Mouse (Mus musculus) forebrain, embryonic 13.5 days (tissue): ENCODE data around the gene Hdac4. TPM values are rescaled to one million over a fixed set of nuclear protein-coding genes. Genes with fewer than 3 reads are reported as not detected.

Experiments
- ATAC-seq: fragments of 200-750 bp; cut with Nextera tagmentation; 2 replicates; pipeline ENCODE4 v1.8.0; 2017
- H3K27ac ChIP-seq: fragments of 300-500 bp; sonication (generic); 2 replicates; pipeline ENCODE4 v1.5.1; 2015; ENCODE audit warnings: inconsistent platforms, mild to moderate bottlenecking, moderate library complexity
- H3K27me3 ChIP-seq: fragments of 300-500 bp; sonication (generic); 2 replicates; pipeline ENCODE4 v1.6.1; 2015; ENCODE audit warnings: mild to moderate bottlenecking, inconsistent platforms
- H3K36me3 ChIP-seq: fragments of 300-500 bp; sonication (generic); 2 replicates; pipeline ENCODE4 v1.6.1; 2015; ENCODE audit warnings: mild to moderate bottlenecking, inconsistent platforms; ENCODE audit not compliant: poor library complexity, severe bottlenecking
- H3K4me1 ChIP-seq: fragments of 300-500 bp; sonication (generic); 2 replicates; pipeline ENCODE4 v1.6.1; 2015; ENCODE audit warnings: inconsistent platforms
- H3K4me2 ChIP-seq: fragments of 300-500 bp; sonication (generic); 2 replicates; pipeline ENCODE4 v1.6.1; 2015; ENCODE audit warnings: inconsistent platforms, mild to moderate bottlenecking, moderate library complexity
- H3K4me3 ChIP-seq: fragments of 300-500 bp; sonication (generic); 2 replicates; pipeline ENCODE4 v1.5.1; 2015; ENCODE audit warnings: mild to moderate bottlenecking, inconsistent platforms
- H3K9ac ChIP-seq: fragments of 300-500 bp; sonication (generic); 2 replicates; pipeline ENCODE4 v1.6.1; 2015; ENCODE audit warnings: mild to moderate bottlenecking, inconsistent platforms
- H3K9me3 ChIP-seq: fragments of 300-500 bp; sonication (generic); replicated peaks from 2 replicates; pipeline ENCODE4 v1.6.1; 2016; ENCODE audit warnings: inconsistent platforms
- WGBS: fragments of 180-500 bp; shearing (Covaris S2); methylation state at CpG from one replicate; pipeline ENCODE4 v1.1.7; 2015; 5-methylcytosine and 5-hydroxymethylcytosine counted together
- polyA plus RNA-seq: library from polyadenylated mRNA; unstranded; fragments of >200 nt; fragmentation: Nextera tagmentation; extraction: Ambion mirVana; gene quantifications from 2 replicates; pipeline ENCODE4 v1.2.1, GENCODE M21; 2015

Hdac4 gene
- polyA plus RNA-seq, 1 experiment from 2014 or later, result 22.6 TPM

GRCm38 (mm10) chr1:92028158-92028557, 167.3 kb downstream of the Hdac4 start:
- Histone ChIP-seq H3K27ac (no peak overlapping the region), H3K4me1 (peaks cover 6% of the 10 kb centered on the region; the same call in 1 of the 2 replicates), H3K9ac (no peak overlapping the region), H3K4me3 (no peak overlapping the region), H3K9me3 (0 out of 2 replicates have a peak, but pooled peaks cover 4% of the 10 kb centered on the region), H3K27me3 (no peaks in the 10 kb centered on the region), H3K4me2 (no peak overlapping the region), H3K36me3 (peaks cover 27% of the 10 kb centered on the region)
- 90% methylated on average over 2 of the region's 2 CpGs for WGBS
- ATAC-seq, result no peak

GRCm38 (mm10) chr1:92026351-92026750, 169.1 kb downstream of the Hdac4 start:
- Histone ChIP-seq H3K9me3 (0 out of 2 replicates have a peak, but pooled peaks cover 4% of the 10 kb centered on the region), H3K4me2 (no peak overlapping the region), H3K36me3 (peaks cover 27% of the 10 kb centered on the region), H3K4me3 (no peak overlapping the region), H3K9ac (no peak overlapping the region), H3K27ac (no peak overlapping the region), H3K27me3 (no peaks in the 10 kb centered on the region), H3K4me1 (peaks cover 17% of the 10 kb centered on the region)
- 88% methylated on average over 3 of the region's 3 CpGs for WGBS
- ATAC-seq, result no peak

- no peak for ATAC-seq
Observed at GRCm38 (mm10) chr1:92023906-92024305, 171.6 kb downstream of the Hdac4 start.

GRCm38 (mm10) chr1:92022009-92022408, 173.5 kb downstream of the Hdac4 start:
- WGBS, result 45% methylated on average over 4 of the region's 4 CpGs
- no peak overlapping the region for H3K4me2 ChIP-seq
- no peak overlapping the region for H3K27ac ChIP-seq
- no peak overlapping the region for H3K4me3 ChIP-seq
- H3K27me3 ChIP-seq, result no peaks in the 10 kb centered on the region
- no peak overlapping the region for H3K9ac ChIP-seq
- no peak for ATAC-seq
- peaks cover 11% of the 10 kb centered on the region for H3K4me1 ChIP-seq
- H3K36me3 ChIP-seq, result peaks cover 9% of the 10 kb centered on the region; the same call in 1 of the 2 replicates
- 0 out of 2 replicates have a peak, but pooled peaks cover 4% of the 10 kb centered on the region for H3K9me3 ChIP-seq

More at GRCm38 (mm10) chr1:92023906-92024305, 171.6 kb downstream of the Hdac4 start:
- H3K4me2 ChIP-seq, result no peak overlapping the region
- H3K27ac ChIP-seq, result no peak overlapping the region
- no peak overlapping the region for H3K9ac ChIP-seq
- 0 out of 2 replicates have a peak, but pooled peaks cover 4% of the 10 kb centered on the region for H3K9me3 ChIP-seq
- no peak overlapping the region for H3K4me3 ChIP-seq
- 95% methylated on average over 3 of the region's 3 CpGs for WGBS
- peaks cover 11% of the 10 kb centered on the region for H3K4me1 ChIP-seq
- peaks cover 15% of the 10 kb centered on the region; the same call in 1 of the 2 replicates for H3K36me3 ChIP-seq
- H3K27me3 ChIP-seq, result no peaks in the 10 kb centered on the region

- Histone ChIP-seq H3K27me3 (no peaks in the 10 kb centered on the region), H3K4me3 (no peak overlapping the region), H3K4me2 (no peak overlapping the region), H3K9me3 (no peaks in the 10 kb centered on the region), H3K9ac (no peak overlapping the region), H3K4me1 (no peaks in the 10 kb centered on the region), H3K36me3 (peaks cover 9% of the 10 kb centered on the region), H3K27ac (no peak overlapping the region)
- 85% methylated on average over 4 of the region's 4 CpGs for whole genome bisulfite sequencing
- ATAC-seq, result no peak
Observed at GRCm38 (mm10) chr1:92015938-92016672, 179.4 kb downstream of the Hdac4 start.

GRCm38 (mm10) chr1:92015252-92015651, 180.2 kb downstream of the Hdac4 start:
- ATAC-seq, result no peak
- H3K4me3 ChIP-seq, result no peak overlapping the region
- peaks cover 9% of the 10 kb centered on the region for H3K36me3 ChIP-seq
- no peak overlapping the region for H3K9ac ChIP-seq
- no peak overlapping the region for H3K4me2 ChIP-seq
- no peaks in the 10 kb centered on the region for H3K9me3 ChIP-seq
- H3K27me3 ChIP-seq, result no peaks in the 10 kb centered on the region
- no peaks in the 10 kb centered on the region for H3K4me1 ChIP-seq
- no peak overlapping the region for H3K27ac ChIP-seq

DNA sequence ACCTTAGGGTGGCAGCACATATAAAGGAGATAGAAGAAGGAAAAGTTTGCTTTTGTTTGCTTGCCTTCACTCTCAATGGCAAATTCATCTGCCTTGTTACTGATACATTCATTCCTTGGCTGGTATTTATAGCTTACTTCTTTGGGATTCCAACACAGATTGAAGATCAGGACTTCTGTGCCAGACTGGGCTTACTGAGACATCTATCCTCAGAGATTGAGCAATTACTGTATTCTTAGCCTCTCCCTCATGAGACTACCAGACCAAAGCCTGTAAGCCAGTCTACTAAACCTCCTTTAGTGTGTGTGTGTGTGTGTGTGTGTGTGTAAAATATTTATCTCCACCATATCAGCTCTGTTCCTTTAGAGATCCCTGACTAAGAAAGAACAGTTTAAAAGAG, 181.0 kb downstream of the Hdac4 start:
- ATAC-seq, result no peak
- peaks cover 9% of the 10 kb centered on the region for H3K36me3 ChIP-seq
- no peak overlapping the region for H3K9ac ChIP-seq
- no peaks in the 10 kb centered on the region for H3K27me3 ChIP-seq
- H3K4me1 ChIP-seq, result no peaks in the 10 kb centered on the region
- no peak overlapping the region for H3K4me2 ChIP-seq
- H3K4me3 ChIP-seq, result no peak overlapping the region
- no peak overlapping the region for H3K27ac ChIP-seq
- H3K9me3 ChIP-seq, result no peaks in the 10 kb centered on the region

DNA sequence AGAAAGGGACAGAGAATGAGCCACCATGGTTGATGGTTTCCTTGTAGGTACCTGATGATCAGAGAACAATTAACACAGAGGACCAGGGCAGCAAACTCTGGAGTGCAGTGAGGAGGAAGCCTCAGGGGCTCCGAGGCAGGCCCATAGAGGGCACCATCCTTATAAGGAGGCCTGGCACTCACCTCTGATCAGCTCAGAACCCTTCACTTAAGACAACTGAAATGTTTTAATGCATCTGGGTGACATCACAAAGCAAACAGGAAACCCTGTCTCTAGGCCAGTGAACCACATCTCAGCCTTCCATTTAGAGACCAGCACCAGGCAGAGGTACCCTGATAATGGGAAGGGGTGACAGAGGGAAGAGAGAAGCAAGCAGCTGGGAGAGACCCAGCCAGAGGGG, 188.8 kb downstream of the Hdac4 start:
- H3K4me1 ChIP-seq, result no peaks in the 10 kb centered on the region
- 14% methylated on average over 1 of the region's 1 CpGs for WGBS
- no peak for ATAC-seq

DNA sequence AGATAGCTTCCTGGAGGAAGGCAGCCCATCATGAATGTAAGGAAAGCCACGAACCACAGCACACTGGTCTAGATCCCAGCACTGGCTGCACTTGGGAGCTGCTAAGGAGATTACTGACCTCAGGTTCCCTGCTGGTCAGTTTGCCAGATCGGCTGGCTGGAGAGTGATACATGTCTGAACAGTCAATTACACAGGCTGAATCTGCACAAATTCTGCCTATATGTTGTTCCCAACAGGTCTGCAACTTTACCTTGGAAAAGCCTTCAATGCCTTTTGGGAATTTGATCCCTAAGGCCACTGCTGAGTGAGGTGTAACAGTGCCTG, 189.9 kb downstream of the Hdac4 start:
- Histone ChIP-seq H3K4me3 (no peak overlapping the region), H3K27me3 (no peaks in the 10 kb centered on the region), H3K36me3 (peaks cover 11% of the 10 kb centered on the region), H3K4me1 (no peaks in the 10 kb centered on the region), H3K4me2 (no peak overlapping the region), H3K27ac (no peak overlapping the region), H3K9me3 (no peaks in the 10 kb centered on the region), H3K9ac (no peak overlapping the region)
- no peak for ATAC-seq
- 43% methylated on average over 2 of the region's 2 CpGs for WGBS

More for the DNA sequence above, 188.8 kb downstream of the Hdac4 start:
- Histone ChIP-seq H3K9me3 (no peaks in the 10 kb centered on the region), H3K9ac (no peak overlapping the region), H3K36me3 (peaks cover 8% of the 10 kb centered on the region), H3K27ac (no peak overlapping the region), H3K4me2 (no peak overlapping the region), H3K27me3 (no peaks in the 10 kb centered on the region), H3K4me3 (no peak overlapping the region)

DNA sequence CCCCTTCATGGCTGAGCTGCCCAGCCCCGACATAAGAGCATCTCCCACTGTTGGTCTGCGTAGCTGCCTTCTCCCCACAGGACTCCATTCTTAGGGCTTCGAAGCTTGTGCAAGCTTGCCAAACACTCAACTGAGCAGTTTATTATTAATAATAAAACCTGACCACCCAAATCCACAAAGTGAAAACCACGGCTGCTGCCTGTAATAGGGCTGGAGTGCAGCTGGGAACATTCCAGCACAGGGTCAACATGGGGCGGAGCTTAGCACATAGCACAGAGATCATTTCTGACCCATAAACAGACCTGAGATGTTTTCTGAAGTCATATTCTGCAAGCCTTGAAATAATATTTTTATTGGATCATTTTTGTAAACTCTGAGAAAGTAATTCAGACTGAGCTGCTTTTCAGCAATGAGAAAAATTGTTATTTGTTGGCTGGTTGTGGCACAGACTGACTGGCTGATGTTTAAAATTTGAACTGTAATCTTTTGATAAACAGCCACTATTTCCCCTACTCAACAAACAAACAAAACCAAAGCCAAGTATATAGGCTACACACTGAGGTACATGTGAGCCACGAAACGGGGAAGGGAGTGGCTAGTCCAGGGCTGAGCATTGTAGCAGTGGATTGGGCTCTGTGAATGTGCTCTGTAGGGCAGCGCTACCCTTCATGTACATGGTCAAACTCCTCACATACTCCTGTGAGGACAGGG, 190.4 kb downstream of the Hdac4 start:
- 71% methylated on average over 8 of the region's 8 CpGs for WGBS
- Histone ChIP-seq H3K27ac (no peak overlapping the region), H3K9ac (no peak overlapping the region), H3K4me1 (no peaks in the 10 kb centered on the region), H3K36me3 (peaks cover 17% of the 10 kb centered on the region), H3K27me3 (no peaks in the 10 kb centered on the region), H3K4me3 (no peak overlapping the region), H3K4me2 (no peak overlapping the region), H3K9me3 (no peaks in the 10 kb centered on the region)
- no peak for ATAC-seq

DNA sequence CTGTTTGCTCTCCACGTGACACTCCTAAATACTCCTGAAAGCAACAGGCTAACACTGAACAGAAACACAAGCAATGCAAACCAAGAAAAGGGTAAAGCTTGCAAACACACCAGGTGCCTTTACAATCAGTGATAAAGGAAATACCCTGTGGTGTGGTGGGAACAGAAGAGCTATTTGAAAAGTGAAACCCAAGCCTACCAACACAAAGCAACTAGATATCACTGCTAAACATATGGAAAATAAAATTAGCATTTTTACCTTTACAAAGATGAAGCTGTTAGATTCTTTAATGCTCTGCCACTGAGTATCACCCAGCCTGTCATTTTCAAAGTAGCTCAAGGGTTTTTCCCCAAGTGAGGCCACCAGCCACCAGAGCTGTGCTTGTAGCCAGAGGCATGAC, 191.4 kb downstream of the Hdac4 start:
- H3K4me2 ChIP-seq, result no peak overlapping the region
- WGBS, result 44% methylated on average over 1 of the region's 1 CpGs
- ATAC-seq, result no peak

DNA sequence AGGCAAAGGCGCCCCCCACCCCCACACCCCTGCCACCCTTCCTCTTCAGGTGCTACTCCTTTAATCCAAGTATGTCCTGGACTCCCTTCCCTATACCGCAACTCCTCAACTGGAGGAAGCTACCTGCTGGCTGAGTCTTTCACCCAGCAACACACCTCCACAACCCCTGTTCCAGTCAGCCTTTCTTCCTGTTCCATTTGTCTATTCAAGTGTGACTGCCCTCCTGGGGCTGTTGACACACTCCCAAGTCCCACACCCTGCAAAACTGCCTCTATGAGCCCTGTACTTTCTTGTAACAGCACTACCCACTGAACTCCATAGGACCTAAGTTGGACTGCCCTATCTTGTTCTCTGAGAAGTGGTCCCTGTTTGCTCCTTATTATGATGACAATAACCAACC, 195.3 kb downstream of the Hdac4 start:
- H3K4me2 ChIP-seq, result no peak overlapping the region

More for the DNA sequence above, 191.4 kb downstream of the Hdac4 start:
- Histone ChIP-seq H3K4me3 (no peak overlapping the region), H3K9me3 (no peaks in the 10 kb centered on the region), H3K4me1 (no peaks in the 10 kb centered on the region), H3K9ac (no peak overlapping the region), H3K36me3 (peaks cover 21% of the 10 kb centered on the region), H3K27me3 (no peaks in the 10 kb centered on the region), H3K27ac (no peak overlapping the region)

More for the DNA sequence above, 195.3 kb downstream of the Hdac4 start:
- H3K4me1 ChIP-seq, result no peaks in the 10 kb centered on the region
- H3K27me3 ChIP-seq, result no peaks in the 10 kb centered on the region
- H3K9me3 ChIP-seq, result no peaks in the 10 kb centered on the region
- H3K9ac ChIP-seq, result no peak overlapping the region
- no peak for ATAC-seq
- H3K36me3 ChIP-seq, result peaks cover 43% of the 10 kb centered on the region
- H3K4me3 ChIP-seq, result no peak overlapping the region
- H3K27ac ChIP-seq, result no peak overlapping the region
- 97% methylated on average over 2 of the region's 2 CpGs for WGBS
